Mouse (Mus musculus): ENCODE measurements around the gene Accs.

The Accs gene

DNA sequence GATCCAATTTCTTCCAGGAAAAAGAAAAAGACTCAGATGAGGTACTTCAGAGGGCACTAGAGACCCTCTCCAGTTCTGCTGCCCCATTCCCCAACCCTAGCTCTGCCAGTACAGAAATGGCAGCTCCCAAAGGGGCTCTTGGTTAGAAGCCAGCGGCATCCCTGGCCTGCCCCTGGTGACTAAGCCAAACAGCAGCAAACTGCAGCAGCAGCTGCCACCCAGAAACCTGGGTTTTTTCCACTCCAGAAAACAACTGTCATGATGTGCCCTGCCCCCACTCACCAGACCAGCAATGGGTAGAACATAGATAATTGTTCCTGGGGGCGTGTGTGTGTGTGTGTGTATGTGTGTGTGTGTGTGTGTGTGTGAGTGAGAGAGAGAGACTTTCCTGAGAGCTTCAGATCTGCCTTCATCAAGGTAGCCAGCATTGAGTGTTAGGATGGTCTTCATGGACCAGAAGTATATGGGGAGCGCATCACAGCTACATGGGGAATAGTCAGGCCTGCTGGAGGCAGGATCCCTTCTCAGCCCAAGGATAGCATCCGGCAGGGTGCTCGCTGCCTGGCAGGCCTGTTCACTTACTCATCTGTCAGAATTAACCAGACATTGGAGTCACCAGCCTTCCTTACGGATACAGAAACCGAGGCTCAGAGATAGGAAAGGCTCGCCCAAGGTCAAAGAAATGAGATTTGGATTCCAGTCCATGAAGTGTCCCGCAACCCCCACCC, 32.1 kb upstream of the Accs start:
- no peaks in the 10 kb centered on the region for H3K36me3 ChIP-seq (ENCODE audit: insufficient read depth, low read length)
- no peaks in the 10 kb centered on the region for H3K9me3 ChIP-seq (ENCODE audit: low read length)
- no peaks in the 10 kb centered on the region for H3K27me3 ChIP-seq (ENCODE audit: insufficient read depth, low read length)
- no peak overlapping the region for H3K4me3 ChIP-seq (replicated peaks; ENCODE audit: low read length)
- TF ChIP-seq CTCF (conservative IDR thresholded peaks at IDR 0.05; ENCODE audit: low read length) (no peak), NANOG (IDR thresholded peaks at IDR 0.05; ENCODE audit: borderline replicate concordance, low read length) (no peak), POU5F1 (IDR thresholded peaks at IDR 0.05; ENCODE audit: borderline replicate concordance, low read length) (no peak)
- H3K4me1 ChIP-seq (replicated peaks; ENCODE audit: low read depth, low read length): peaks cover 27% of the 10 kb centered on the region

- TF ChIP-seq POU5F1 (IDR thresholded peaks at IDR 0.05; ENCODE audit: borderline replicate concordance, low read length) (no peak), NANOG (IDR thresholded peaks at IDR 0.05; ENCODE audit: borderline replicate concordance, low read length) (no peak), CTCF (conservative IDR thresholded peaks at IDR 0.05; ENCODE audit: low read length) (no peak)
- Histone ChIP-seq H3K36me3 (ENCODE audit: insufficient read depth, low read length) (no peaks in the 10 kb centered on the region), H3K4me3 (replicated peaks; ENCODE audit: low read length) (no peak overlapping the region)
Observed at GRCm38 (mm10) chr2:93880981-93881380, 31.2 kb upstream of the Accs start.

DNA sequence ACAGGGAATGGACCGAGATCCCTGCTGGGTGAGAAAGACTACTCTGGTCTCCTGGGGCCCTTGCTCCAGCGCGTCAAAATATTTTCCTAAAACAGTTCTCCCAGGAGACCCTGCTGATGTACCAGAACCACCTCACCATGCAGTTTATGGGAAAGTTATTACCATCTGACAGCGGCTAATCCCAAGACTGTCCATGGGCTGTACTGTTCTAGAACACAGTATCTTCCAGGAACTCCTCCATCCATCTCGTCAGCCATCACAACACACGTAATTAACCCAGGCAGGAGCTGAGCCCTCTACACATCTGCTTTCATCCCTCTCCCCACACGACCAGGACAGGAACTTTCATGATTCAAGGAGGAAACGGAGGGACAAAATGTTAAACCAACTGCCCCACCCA, 30.7 kb upstream of the Accs start:
- no peaks in the 10 kb centered on the region for H3K27me3 ChIP-seq (ENCODE audit: insufficient read depth, low read length)
- no peak overlapping the region for H3K4me3 ChIP-seq (replicated peaks; ENCODE audit: low read length)
- H3K4me1 ChIP-seq (replicated peaks; ENCODE audit: low read depth, low read length): peaks cover 26% of the 10 kb centered on the region
- H3K36me3 ChIP-seq (ENCODE audit: insufficient read depth, low read length): no peaks in the 10 kb centered on the region
- no peaks in the 10 kb centered on the region for H3K9me3 ChIP-seq (ENCODE audit: low read length)
- TF ChIP-seq CTCF (conservative IDR thresholded peaks at IDR 0.05; ENCODE audit: low read length) (no peak), NANOG (IDR thresholded peaks at IDR 0.05; ENCODE audit: borderline replicate concordance, low read length) (no peak), POU5F1 (IDR thresholded peaks at IDR 0.05; ENCODE audit: borderline replicate concordance, low read length) (no peak)

More at GRCm38 (mm10) chr2:93880981-93881380, 31.2 kb upstream of the Accs start:
- Histone ChIP-seq H3K4me1 (replicated peaks; ENCODE audit: low read depth, low read length) (peaks cover 24% of the 10 kb centered on the region), H3K27me3 (ENCODE audit: insufficient read depth, low read length) (no peaks in the 10 kb centered on the region), H3K9me3 (ENCODE audit: low read length) (no peaks in the 10 kb centered on the region)

DNA sequence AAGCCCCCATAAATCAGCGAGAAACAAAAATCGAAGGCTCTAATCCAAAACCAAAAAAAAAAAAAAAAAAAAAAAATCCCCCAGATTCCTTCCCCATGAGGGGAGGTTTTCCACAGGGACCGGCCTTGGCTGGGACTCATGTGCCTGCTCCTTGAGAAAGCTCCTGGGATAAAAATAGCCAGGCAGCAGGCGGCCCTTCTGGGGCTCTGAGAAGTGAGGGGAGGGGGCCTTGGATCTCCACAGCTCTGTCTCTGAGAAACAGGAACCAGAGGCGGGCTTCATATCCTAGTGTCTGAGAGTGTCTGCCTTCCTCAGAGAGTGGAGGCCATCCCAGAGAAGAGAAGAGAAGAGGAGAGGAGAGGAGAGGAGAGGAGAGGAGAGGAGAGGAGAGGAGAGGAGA, 27.3 kb upstream of the Accs start:
- peaks cover 55% of the 10 kb centered on the region for H3K4me1 ChIP-seq (replicated peaks; ENCODE audit: low read depth, low read length)
- H3K27me3 ChIP-seq (ENCODE audit: insufficient read depth, low read length): no peaks in the 10 kb centered on the region
- TF ChIP-seq NANOG (IDR thresholded peaks at IDR 0.05; ENCODE audit: borderline replicate concordance, low read length) (no peak), CTCF (conservative IDR thresholded peaks at IDR 0.05; ENCODE audit: low read length) (no peak), POU5F1 (IDR thresholded peaks at IDR 0.05; ENCODE audit: borderline replicate concordance, low read length) (no peak)
- H3K9me3 ChIP-seq (ENCODE audit: low read length): no peaks in the 10 kb centered on the region
- H3K36me3 ChIP-seq (ENCODE audit: insufficient read depth, low read length): no peaks in the 10 kb centered on the region
- H3K4me3 ChIP-seq (replicated peaks; ENCODE audit: low read length): no peak overlapping the region

DNA sequence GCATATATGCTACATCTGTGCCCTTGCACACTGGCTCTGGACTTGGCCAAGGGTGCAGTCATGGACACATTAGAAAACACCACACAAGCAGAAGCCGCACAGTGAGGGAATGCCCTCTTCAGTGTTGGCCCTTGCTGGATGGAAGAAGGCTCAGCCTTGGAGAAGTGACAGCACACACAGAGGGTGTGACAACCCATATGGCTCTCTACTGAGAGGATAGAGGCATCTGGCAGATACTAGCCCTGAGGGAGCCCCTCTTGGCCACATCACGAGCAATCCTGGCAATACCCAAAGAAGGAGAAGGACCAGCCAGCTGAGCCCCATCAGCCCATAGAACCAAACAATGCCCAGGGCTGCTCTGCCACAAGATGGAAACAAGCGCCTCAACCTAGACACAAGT, 24.9 kb upstream of the Accs start:
- Histone ChIP-seq H3K27me3 (ENCODE audit: insufficient read depth, low read length) (no peaks in the 10 kb centered on the region), H3K4me1 (replicated peaks; ENCODE audit: low read depth, low read length) (peaks cover 73% of the 10 kb centered on the region), H3K9me3 (ENCODE audit: low read length) (no peaks in the 10 kb centered on the region), H3K36me3 (ENCODE audit: insufficient read depth, low read length) (no peaks in the 10 kb centered on the region), H3K4me3 (replicated peaks; ENCODE audit: low read length) (peak overlapping the region; percentile 26; the same call in 1 of the 2 replicates)
- TF ChIP-seq POU5F1 (IDR thresholded peaks at IDR 0.05; ENCODE audit: borderline replicate concordance, low read length) (no peak), NANOG (IDR thresholded peaks at IDR 0.05; ENCODE audit: borderline replicate concordance, low read length) (no peak), CTCF (conservative IDR thresholded peaks at IDR 0.05; ENCODE audit: low read length) (no peak)

- no peaks in the 10 kb centered on the region for H3K36me3 ChIP-seq (ENCODE audit: insufficient read depth, low read length)
- H3K4me3 ChIP-seq (replicated peaks; ENCODE audit: low read length): peak overlapping the region; percentile 26; the same call in 1 of the 2 replicates
- no peaks in the 10 kb centered on the region for H3K27me3 ChIP-seq (ENCODE audit: insufficient read depth, low read length)
- TF ChIP-seq POU5F1 (IDR thresholded peaks at IDR 0.05; ENCODE audit: borderline replicate concordance, low read length) (no peak), NANOG (IDR thresholded peaks at IDR 0.05; ENCODE audit: borderline replicate concordance, low read length) (no peak), CTCF (conservative IDR thresholded peaks at IDR 0.05; ENCODE audit: low read length) (no peak)
- peaks cover 77% of the 10 kb centered on the region for H3K4me1 ChIP-seq (replicated peaks; ENCODE audit: low read depth, low read length)
- no peaks in the 10 kb centered on the region for H3K9me3 ChIP-seq (ENCODE audit: low read length)
Observed at GRCm38 (mm10) chr2:93874227-93874514, 24.4 kb upstream of the Accs start.

DNA sequence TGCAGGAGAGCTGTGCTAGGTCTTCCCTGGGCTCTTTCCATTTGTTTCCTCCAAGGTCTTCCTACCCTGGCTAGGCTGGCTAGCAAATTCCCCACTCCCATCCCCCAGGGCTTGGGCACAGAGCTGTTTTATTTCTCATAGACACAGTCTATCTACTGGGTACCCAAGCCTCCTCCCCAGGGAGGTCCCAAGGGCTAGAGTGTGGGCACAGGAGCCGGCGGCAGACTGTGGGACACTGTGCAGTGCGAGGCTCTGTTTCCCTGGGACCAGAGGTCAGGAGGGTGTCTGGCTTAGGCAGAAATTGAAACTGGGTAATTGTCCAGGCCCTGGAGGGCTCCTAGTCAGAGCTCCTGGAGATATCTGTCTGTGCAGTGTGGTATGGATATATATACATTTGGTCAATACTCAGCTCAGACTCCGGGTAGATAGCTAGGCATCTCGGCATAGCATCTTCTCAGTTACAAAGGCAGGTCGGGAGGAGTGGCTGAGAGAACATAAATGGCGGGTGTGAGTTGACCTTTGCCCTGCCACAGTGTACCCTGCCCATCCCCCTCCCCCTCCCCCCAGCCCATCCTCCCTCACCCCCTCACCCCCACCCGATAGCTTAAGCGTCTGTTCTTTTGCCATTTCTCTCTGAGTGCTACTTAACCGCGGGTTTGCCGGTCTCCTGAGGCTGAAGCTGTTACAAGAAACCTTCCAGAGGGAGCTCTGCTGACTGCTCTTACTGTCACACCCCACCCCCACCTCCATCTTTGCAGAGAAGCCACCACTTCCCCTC, 23.9 kb upstream of the Accs start:
- H3K27me3 ChIP-seq (ENCODE audit: insufficient read depth, low read length): no peaks in the 10 kb centered on the region
- H3K4me1 ChIP-seq (replicated peaks; ENCODE audit: low read depth, low read length): peaks cover 82% of the 10 kb centered on the region
- H3K4me3 ChIP-seq (replicated peaks; ENCODE audit: low read length): peak overlapping the region; percentile 43; the same call in 1 of the 2 replicates
- TF ChIP-seq NANOG (IDR thresholded peaks at IDR 0.05; ENCODE audit: borderline replicate concordance, low read length) (no peak), CTCF (conservative IDR thresholded peaks at IDR 0.05; ENCODE audit: low read length) (no peak), POU5F1 (IDR thresholded peaks at IDR 0.05; ENCODE audit: borderline replicate concordance, low read length) (no peak)
- H3K9me3 ChIP-seq (ENCODE audit: low read length): no peaks in the 10 kb centered on the region
- no peaks in the 10 kb centered on the region for H3K36me3 ChIP-seq (ENCODE audit: insufficient read depth, low read length)

GRCm38 (mm10) chr2:93872257-93872656, 22.5 kb upstream of the Accs start:
- H3K9me3 ChIP-seq (ENCODE audit: low read length): no peaks in the 10 kb centered on the region
- H3K36me3 ChIP-seq (ENCODE audit: insufficient read depth, low read length): 0 out of 2 replicates have a peak, but pooled peaks cover 2% of the 10 kb centered on the region
- peak overlapping the region; percentile 18; the same call in 1 of the 2 replicates for H3K4me3 ChIP-seq (replicated peaks; ENCODE audit: low read length)
- H3K4me1 ChIP-seq (replicated peaks; ENCODE audit: low read depth, low read length): peaks cover 89% of the 10 kb centered on the region
- TF ChIP-seq CTCF (conservative IDR thresholded peaks at IDR 0.05; ENCODE audit: low read length): no peak
- TF ChIP-seq NANOG (IDR thresholded peaks at IDR 0.05; ENCODE audit: borderline replicate concordance, low read length): no peak
- no peak for TF ChIP-seq POU5F1 (IDR thresholded peaks at IDR 0.05; ENCODE audit: borderline replicate concordance, low read length)
- no peaks in the 10 kb centered on the region for H3K27me3 ChIP-seq (ENCODE audit: insufficient read depth, low read length)

All from E14TG2a.4 (cell line).